Mouse (Mus musculus) gastrocnemius, postnatal 4 days (tissue): ENCODE measurements around the gene Dcaf1. TPM values are rescaled to one million over a fixed set of nuclear protein-coding genes. Genes with fewer than 3 reads are reported as not detected.

Source experiments
- DNase-seq, 2 experiments: peaks; one replicate each; pipeline ENCODE4 v3.0.0; 2021 to 2022; ENCODE audit warnings: low spot score in 2 of 2, mixed read lengths in 2 of 2
- total RNA-seq, 2 experiments: library from RNA; stranded (reverse); gene quantifications; 2 replicates each; pipeline ENCODE4 v1.2.3; 2021

The Dcaf1 gene
- total RNA-seq, 2 experiments from 2014 or later = 16.9 to 22.7 TPM

DNA sequence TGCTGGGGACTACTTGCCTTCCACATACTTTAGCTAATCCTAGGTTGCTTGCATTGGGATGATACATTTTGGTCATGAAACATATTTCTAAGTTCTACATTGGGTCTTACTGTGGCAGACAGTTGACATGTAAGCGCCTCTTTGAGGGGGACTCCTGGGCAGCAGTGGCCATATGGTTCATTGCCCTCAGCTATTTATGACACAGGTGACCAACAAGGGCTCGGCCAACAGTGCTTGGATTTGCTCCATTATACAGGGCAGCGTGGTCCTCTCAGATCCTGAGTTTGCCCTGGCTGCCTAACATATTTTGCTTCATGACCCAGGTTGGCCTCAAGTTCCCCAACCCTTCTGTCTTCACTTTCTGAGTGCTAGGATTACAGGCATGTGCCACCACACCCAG lies 55.0 kb downstream of the Dcaf1 start:
- DNase-seq = no peak

DNA sequence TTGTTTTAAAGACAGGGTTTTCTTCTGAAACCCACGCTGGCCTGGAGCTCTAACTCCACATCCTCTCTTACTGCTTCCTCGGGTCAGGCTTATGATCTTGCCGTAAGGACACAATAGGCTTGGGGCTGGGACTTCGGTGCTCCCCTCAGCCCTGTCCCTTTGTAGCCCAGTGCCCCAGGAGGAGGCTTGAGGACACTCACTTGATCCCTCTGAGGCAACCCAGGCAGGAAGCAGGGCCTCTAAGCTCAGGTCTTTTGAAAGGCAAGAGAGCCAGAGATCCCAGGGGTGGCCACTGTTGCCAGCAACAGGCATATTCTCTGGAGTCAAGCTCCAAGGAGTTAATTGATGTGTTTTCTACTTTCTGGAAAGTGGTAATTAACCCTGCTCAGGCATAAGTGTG lies 57.8 kb downstream of the Dcaf1 start:
- no peak for DNase-seq

DNA sequence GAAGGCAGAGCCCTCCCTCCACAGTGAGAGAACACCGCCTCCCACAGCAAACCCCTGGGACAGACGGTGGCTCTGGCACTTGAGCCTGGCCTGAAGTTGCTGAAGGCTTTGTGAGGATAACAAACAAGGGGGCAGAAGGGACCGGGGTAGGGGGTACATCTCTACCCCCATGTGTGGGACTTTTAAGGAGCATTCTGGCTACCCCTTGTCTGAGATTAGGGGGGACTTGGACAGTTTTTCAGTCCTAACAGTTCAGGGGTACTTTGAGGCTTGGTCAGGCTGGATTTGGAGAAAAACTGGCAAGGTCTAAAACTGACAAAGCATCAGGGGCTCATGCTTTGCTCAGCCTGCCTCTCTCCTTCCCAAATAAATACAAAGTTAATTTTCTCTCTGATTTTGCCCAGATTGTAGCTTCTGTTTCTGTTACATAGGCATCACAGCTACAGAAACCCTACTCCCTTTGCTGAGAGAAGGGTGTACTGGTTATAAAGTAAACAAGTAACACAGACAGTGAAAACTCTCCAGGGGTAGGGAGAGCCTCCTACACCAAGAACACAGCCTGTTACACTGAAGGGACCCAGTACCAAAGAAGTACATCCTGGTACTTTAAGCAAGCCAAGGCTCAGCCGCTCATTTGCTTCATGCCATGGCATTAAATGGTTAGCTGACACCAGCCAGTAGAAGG lies 59.5 kb downstream of the Dcaf1 start:
- no peak for DNase-seq

DNA sequence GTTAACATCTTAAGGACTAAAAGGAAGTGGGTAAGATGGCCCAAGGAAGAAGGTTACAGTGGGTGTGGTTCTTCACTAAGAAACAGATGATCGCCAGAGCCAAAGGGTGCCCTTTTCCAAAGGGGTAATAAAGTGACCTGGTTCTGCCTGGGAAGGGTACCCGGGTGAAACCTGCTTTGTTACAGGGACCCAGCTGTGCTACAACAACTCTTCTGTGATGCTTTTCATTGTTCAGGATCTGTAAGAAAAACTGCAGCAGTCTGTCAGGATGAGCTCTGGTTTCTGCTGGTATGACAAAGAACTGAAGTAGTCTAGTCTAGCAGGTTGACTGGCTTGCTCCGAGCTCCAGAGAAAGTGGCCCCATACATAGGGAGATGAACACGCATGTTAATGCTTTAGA lies 60.5 kb downstream of the Dcaf1 start:
- DNase-seq = no peak

DNA sequence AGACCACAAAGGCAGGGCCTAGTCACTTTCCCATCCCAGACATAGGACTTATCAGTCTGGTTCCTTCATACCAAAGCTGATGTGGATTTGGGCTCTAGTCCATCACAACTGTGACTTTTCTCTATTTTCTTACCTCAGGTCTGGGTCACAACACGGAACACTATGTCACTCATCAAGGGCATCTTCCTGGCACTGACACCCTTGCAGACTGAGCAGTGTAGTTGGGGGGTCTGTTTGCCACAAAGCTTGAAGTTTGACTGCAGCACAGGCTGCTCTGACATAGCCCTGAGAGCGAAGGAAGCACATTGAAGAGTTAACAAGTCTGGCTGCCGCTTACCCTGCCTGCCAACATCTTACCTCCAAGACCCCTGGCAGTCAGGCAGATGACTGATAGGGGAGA lies 61.4 kb downstream of the Dcaf1 start:
- no peak for DNase-seq

DNA sequence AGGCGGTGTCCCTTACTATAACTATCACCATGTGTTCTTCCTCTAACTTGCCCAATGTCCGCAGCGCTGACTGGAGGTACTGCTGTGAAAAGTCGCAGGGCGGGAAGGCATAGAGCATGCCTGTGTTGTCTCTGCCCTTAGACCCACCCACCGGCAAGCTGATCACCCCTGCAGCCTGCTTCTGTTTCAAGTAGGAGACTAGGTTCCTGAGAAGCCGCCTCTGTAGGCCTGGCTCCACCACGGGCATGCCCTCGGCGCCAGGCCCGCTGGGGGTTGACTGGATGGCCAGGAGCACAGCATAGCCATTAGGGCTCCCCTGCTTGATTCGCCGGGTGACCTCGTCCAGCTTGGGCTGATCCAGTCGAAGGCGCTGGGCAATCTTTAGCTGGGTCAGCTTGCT lies 62.6 kb downstream of the Dcaf1 start:
- no peak for DNase-seq

DNA sequence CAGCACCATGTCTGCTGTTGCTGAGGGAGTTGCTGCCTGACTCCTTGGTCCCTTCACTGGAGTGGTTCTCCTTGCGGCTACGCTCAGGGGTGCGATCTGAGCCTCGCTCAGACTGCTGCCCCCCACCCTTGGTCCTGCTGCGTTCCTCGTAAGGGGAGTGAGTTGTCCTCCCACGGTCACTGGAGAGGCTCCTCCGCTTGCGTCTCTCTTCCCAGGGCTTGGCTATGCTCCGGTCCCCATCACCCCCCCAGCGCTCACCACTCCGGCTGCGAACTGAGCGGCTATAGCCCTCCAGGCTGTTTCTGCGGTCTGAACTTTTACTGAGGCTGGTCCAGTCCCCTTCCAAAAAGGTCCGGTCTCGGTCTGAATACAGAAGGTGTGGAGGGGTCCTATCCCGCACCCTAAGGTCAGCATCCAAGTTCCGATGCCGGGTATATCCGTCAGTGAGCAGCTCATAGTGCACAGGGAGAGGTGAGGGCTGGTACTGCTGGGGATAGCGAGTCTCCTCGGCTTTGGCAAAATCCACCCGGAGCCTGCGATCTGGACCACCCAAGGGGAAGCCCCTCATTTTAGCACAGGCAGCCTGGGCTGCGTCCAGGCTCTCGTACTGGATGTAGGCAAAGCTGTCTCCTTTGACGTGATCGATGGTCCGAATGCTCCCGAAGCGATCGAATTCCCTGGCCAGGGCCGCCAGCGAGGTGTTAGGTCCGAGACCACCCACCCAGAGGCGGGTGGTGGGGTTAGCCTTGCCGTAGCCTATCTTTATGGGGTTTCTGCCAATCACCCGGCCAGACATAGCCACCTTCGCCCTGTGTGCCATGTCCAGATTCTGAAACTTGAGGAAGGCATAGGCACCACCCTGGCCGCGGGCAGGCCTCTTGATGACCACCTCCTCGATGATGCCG lies 63.6 kb downstream of the Dcaf1 start:
- DNase-seq = peak in 1 of 2 experiments; percentile 15

DNA sequence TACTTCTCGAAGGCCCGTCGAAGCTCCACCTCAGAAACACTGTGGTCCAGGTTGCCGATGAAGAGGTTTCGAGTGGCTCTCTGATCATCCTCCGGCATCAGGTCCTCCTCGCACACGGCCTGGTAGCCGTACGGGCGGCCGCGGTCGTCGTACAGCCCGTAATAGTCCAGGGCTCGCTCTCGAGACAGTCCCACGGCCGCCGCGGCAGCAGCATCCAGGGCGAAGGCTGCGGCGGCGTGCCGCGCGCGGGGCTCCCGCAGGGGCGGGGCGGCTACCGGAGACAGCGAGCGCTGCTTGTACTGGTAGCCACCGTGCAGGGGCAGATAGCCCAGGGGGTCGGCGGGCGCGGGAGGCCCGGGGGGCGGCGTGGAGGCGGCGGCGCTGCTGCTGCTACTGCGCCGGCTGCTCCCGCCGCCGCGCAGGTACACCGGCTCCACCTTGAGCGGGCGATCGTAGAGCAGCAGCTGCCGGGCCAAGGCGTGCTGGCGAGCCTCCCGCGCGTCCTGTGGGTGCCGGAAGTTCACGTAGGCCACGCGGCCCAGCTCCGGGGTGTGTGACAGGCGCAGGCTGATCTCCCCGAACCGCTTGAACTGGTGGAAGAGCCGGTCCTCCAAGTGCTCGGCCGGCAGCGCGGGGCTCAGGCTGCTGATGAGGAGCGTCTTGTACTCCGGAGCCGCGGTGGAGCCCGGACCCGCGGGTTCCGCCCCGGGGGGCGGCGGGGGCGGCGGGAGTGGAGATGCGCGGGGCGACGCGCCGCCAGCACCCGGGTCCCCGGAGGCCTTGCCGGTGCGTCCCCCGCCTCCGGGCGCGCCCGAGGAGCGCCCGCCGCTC lies 64.4 kb downstream of the Dcaf1 start:
- peak; percentile 35 to 52 for DNase-seq

DNA sequence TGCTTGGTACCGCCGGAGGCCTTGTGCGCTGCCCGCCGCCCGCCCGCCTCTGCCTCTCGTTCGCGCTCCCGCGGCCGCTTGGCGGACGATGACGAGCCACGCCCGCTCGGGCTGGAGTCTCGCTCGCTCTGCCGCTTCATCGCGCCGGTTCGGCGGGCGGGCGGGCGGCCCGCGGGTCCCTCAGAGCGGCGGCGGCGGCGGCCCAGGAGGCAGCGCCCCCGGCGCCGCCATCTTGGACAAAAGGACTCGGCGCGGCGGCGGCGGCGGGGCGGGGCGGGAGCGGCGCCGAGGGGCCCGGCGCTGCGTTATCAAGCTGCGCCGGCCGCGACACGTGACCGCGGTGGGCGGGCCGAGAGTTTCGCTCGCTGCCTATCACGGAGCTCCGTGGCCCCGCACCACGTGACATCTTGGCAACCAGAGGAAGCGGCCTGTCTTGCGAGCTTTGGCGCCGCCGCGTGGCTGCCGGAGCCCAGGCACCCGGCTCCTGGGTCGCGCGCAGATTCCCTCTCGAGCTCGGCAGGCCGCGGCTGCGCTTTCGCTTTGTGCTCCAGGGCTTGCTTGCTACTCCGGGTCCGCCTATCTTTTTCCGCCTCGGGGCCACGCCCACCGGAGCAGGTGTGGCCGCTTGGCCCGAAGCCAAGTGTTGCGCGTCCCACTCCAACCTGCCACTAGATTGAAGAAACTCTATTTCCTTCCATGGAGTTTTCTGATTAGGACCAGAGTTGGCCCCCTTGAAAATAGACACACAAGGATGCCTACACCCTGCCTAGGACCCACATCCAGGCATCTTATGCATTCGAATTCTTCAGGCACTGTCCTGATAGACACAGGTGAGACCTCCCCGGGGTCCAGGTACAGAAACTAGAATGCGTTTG lies 65.4 kb downstream of the Dcaf1 start, which contains the start of gene Rbm15b:
Gene Rbm15b, minus strand, starts transcription at position 601 of the 875 bp plus-strand sequence.
- peak; percentile 97 to 99 for DNase-seq

DNA sequence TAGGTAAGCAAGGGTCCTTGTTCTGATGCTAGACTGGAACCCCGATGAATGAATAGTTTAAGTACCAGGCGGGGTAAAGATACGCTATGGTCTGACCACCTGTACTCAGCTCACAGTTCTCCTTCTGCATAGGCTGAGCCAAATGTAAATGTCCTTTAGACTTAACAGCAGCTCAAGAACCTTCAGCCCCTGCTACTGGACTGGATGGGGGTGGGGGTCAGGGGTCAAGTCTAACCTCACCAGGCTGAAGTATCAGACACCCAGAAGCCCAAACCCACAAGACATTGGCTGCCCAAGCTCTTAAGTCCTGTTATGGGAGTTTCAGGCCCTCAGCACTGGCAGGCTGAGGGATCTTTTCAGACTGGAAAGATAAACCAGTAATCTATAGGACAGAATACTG lies 66.7 kb downstream of the Dcaf1 start:
- no peak for DNase-seq

DNA sequence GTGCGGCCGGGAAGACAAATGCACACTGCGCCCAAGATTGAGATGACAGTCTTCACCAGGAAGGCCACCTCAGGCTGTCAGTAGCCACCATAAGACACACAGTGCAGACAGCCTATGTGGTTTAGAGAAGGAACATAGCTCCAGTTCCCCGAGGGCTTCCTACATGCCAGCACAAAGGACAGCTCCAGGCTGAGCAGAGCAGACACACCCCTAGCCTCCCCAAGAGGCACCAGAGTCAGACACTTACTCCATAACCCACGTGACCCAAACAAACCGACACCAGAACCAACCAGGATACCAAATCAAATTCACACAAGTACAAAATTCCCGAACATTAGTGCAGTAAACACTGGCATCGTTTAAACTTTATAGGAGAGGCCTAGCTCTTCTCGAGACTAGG lies 67.6 kb downstream of the Dcaf1 start:
- no peak for DNase-seq

DNA sequence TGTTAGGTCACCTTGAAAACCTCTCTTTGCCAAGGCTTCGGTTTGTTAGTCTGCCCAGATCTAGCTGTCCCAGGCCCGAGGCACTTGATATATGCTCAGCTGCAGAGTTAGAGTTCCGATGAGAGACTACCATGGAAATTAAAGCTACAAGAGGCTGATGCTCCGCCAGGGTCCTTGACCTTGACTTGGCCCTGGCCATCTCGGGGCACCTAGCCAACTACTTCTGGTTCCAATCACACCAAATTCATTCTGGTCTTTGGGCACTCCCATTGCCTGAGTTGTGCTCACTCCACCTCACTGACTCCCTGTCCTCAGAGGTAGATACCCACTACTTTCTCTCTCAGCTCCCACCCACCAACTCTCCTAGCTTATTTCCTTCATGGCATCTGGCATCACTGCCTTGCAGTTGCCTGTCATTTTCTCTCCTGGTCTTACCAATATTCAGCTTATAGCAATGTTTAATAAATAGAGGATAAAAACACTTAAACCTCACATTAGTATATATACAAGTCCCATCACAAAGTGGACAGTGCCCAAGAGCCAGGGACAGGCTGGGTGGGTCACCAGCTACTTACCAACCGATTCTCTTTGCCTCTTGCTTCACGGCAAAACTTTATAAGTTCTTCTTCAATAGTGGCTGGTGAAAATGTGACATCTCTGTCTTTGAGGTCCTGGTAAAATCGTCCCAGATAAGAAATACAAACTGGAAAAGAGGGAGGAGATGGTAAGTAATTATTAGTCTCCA lies 69.0 kb downstream of the Dcaf1 start:
- no peak for DNase-seq

DNA sequence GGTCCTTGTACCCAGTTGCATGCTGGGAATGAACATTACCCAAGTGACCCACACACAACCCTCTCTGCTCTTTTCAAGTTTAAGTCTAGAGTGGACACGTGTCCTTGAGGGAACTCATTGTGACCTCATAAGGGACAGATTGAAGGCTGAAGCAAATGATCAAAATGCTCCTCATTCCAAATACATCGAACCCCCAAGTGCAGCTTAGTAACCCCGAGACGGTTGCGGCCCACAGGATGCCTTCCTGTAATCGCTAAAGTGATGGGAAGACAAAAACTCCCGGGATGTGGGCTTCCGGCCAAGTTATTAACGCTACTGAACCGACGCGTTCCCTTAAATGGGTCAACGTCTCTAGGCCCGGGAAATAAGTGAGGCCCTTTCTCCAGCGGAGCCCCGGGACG lies 69.7 kb downstream of the Dcaf1 start:
- DNase-seq = no peak

DNA sequence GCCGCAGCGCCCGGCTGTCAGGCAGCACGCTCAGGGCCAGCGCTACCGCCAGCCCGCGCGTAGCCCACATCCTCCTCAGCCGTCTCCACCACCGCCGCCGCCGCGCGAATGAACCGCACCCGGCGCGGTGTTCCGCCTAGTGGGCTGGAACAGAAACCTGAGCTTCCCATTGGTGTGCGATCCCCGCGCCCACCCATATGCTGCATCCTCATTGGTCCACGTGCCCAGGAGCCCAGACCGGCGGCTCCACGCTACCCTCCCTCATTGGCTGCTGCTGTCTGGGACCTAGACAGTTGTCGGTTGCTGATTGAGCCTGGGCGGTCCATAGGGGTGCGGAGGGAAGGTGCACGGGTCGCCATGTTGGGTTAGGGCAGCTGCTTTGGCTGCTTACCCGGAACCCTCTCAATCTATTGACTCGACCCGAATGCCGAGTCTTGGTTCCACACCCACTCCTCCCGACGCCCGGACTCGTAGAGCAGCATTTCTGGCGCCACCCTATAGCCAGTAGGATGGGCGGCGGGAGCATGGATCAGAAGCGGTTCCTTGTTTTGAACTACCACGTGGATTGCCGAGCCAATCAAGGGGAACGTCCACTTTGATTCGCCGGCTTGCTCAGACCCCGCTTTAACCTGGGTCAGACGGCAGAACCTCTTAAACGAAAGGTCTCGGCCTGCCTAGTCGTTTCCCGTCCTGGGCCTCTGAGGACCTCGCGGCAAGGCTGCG lies 70.3 kb downstream of the Dcaf1 start, which contains the start of gene Manf:
Gene Manf, minus strand, starts transcription at position 151 of the 723 bp plus-strand sequence.
- peak; percentile 85 to 95 for DNase-seq

DNA sequence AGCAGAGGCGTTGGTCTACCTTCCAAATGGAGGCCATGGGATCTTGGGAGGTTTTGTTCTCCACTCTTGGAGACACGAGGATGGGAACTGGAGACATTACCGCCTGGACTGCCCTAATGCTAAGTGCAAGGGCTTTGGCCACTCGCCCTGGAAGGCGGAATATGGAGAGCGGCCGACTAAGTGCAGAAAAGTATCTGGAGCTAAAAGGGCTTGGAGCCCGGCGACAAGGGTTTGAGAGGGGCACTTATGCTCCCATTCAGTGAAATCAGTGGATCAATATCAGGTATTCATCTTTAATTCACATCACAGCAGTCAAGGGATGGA lies 70.8 kb downstream of the Dcaf1 start:
- DNase-seq = no peak

DNA sequence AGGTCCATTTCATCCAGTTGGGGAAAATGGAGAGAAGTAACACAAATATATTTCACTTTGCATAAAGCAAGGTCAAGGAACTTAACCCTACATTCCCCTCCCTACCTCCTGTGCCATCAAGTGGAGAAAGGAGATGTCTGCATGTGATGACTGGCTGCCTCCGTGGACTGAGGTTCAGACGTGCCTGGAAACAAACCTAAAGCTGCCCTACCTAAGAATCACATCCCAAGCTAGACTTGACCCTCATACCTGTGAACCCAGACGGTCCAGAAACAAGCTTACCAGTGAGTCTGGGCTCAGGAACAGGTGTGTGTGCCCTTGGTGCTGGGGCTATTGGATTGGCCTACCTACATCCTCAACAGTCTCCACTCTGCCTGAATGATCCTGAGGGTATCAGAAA lies 71.7 kb downstream of the Dcaf1 start:
- no peak for DNase-seq

DNA sequence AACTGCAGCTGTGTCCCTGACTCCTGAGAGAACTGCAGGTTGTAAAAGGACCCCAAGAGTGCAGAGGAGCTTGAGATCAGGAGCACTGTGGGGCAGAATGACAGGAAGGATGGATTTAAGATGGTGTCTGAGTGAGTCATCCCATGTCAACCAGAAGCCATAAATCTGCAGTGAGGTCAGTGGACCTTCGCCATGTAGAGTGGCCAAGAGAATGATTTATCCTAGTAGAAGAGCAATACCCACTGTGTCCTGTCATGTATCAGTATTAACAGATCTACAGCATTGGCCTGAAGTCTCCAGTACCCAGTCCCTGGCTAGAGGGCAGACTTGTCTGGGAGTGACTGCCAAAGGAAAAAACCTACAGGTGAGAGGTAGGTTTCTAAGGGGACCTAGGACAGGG lies 77.2 kb downstream of the Dcaf1 start:
- no peak for DNase-seq

DNA sequence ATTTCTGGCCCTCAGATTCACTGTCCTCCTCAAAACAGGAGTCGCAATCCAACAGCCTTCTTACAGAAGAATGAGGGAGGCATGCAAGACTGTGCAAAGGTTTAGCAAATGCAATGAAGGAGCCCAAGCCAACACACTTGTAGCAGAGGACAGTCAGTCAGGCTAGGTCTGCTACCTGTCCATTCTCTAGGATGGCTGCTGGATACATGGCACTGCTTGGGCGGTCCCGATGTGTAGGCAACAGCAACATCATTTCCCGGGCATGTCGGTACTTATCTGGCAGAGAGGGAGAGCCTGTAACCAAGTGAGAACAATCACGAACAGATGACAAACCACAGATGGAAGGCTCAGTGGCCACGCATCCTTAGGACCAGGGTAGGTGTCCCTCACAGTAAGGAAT lies 79.9 kb downstream of the Dcaf1 start:
- DNase-seq = no peak

DNA sequence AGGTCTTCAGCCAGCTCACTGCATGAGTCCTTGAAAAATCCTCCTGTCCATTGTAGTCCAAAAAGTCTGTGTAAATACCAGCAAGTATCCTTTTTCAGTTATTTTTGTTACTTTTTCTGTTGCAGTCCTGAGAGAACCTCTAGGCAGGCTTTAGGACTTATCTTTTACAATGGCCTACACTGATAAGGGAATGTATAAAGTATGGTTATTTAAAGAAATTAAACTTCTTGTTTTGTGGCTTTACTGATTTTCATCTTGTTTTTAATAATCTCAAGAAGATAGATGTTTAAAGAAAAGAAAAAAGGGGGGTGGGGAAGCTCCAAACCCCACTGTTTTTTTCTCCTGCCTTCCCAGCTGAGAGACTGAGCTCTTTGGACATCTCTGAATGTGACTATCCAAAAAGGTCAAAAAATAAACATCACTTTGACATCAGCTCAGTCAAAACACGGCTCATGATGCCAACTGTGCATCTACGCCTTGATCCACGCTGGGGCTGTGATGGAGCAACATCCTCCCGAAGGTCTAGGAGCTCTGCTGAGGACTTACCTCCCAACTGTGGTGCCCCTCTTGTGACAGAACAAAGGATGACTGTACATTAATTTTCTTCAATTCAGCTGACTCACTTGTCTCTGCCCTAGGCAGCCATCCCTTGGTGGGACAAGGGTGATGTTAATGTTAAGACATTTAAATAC lies 81.6 kb downstream of the Dcaf1 start:
- DNase-seq = no peak
